Mouse (Mus musculus): ENCODE data around the gene Olfr127. TPM values are rescaled to one million over a fixed set of nuclear protein-coding genes. Genes with fewer than 3 reads are reported as not detected.

Olfr127 gene
- total and polyA plus RNA-seq, 3 experiments = 0.11 TPM; not detected in 2

DNA sequence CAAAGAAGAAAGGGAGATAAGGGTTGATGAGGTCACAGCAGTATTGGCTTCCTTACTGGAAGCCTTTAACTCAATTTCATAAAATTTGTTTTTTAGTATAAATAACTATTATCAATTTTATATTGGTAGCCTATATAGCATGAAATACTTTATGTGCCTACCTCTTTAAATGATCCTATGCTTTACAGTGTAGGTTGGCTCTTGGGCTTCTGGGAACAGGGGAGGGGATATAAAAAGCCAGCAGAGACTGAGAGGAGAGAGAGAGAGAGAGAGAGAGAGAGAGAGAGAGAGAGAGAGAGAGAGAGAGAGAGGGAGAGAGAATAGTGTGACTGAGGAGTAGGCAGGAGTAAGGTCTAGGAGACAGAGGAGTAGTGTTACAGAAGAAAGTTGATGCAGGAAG, 20.0 kb downstream of the Olfr127 start, which contains the start of gene Olfr128:
Gene Olfr128, plus strand, starts transcription at position 301 of the 400 bp plus-strand sequence.
- Histone ChIP-seq H3K27me3 (ENCODE audit: control insufficient read depth in 1 of 2, insufficient read depth in 2 of 2, low read length in 2 of 2) (no peaks in the 10 kb centered on the region), H3K79me2 (ENCODE audit: control insufficient read depth, insufficient read depth, low read length, poor library complexity) (no peaks in the 10 kb centered on the region), H3K27ac (ENCODE audit: control insufficient read depth, low read depth, low read length) (no peak within 1 kb of the TSS), H3K9me3 (replicated peaks; ENCODE audit: insufficient read depth, low read length) (no peaks in the 10 kb centered on the region), H3K4me1 (ENCODE audit: control insufficient read depth in 1 of 2, insufficient read depth in 2 of 2, low read length in 2 of 2) (no peaks in the 10 kb centered on the region), H3K9ac (ENCODE audit: control insufficient read depth, low read depth, low read length, poor library complexity, severe bottlenecking) (no peak within 1 kb of the TSS), H3K4me3 (ENCODE audit: control insufficient read depth in 1 of 2, insufficient read depth in 1 of 2, low read depth in 2 of 2, low read length in 2 of 2) (no peak within 1 kb of the TSS), H3K36me3 (ENCODE audit: control insufficient read depth in 1 of 2, insufficient read depth in 2 of 2, low read length in 2 of 2) (no peaks in the 10 kb centered on the region; a peak in 1 of 4 replicates)
- no peak for DNase-seq (ENCODE audit: low read depth, low spot score)
- TF ChIP-seq POLR2A (IDR thresholded peaks at IDR 0.05; ENCODE audit: control insufficient read depth in 1 of 2, insufficient read depth in 1 of 2, low read depth in 1 of 2, low read length in 2 of 2, poor library complexity in 1 of 2) (no peak), USF2 (IDR thresholded peaks at IDR 0.05; ENCODE audit: borderline replicate concordance in 1 of 2, insufficient read depth in 1 of 2, low read depth in 1 of 2, low read length in 2 of 2) (no peak), SMC3 (IDR thresholded peaks at IDR 0.05; ENCODE audit: low read depth, low read length) (no peak), EP300 (IDR thresholded peaks at IDR 0.05; ENCODE audit: low read depth in 1 of 2, low read length in 2 of 2) (no peak), MYC (IDR thresholded peaks at IDR 0.05; ENCODE audit: low read depth, low read length) (no peak), MXI1 (IDR thresholded peaks at IDR 0.05; ENCODE audit: low read depth, low read length) (no peak), TCF12 (IDR thresholded peaks at IDR 0.05; ENCODE audit: low read depth, low read length) (no peak), SIN3A (IDR thresholded peaks at IDR 0.05; ENCODE audit: low read length) (no peak), ZKSCAN1 (IDR thresholded peaks at IDR 0.05; ENCODE audit: low read depth, low read length) (no peak), KAT2A (conservative IDR thresholded peaks at IDR 0.05; ENCODE audit: low read depth, low read length) (no peak), CTCF (IDR thresholded peaks at IDR 0.05 in 2 of 3, conservative IDR thresholded peaks at IDR 0.05 in 1 of 3; ENCODE audit: control insufficient read depth in 1 of 3, insufficient read depth in 1 of 3, low read depth in 2 of 3, low read length in 3 of 3, poor library complexity in 1 of 3, severe bottlenecking in 1 of 3) (no peak), CHD2 (IDR thresholded peaks at IDR 0.05; ENCODE audit: low read length) (no peak), HCFC1 (IDR thresholded peaks at IDR 0.05; ENCODE audit: low read depth, low read length) (no peak)

DNA sequence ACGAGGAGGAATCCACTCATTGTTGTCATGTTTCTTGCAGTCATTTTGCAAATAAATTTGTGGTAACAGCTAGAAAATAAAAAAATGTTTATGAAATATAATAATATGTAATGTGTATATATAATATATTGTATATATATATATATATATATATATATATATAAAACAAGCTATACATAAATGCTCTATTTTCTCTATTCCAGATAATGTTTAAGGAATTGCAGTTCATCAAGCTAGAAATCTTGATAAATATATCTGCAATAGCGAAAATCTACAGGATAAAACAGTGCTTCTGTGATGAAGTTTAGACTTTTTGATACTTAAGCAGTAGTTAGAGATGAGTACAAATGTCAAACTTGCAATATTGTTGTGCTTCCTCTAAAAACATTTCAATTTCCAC, 52.7 kb downstream of the Olfr127 start, which contains the start of gene Olfr761:
Gene Olfr761, minus strand, starts transcription at position 101 of the 400 bp plus-strand sequence.
- Histone ChIP-seq H3K9ac (ENCODE audit: control insufficient read depth, low read depth, low read length, poor library complexity, severe bottlenecking) (no peak within 1 kb of the TSS), H3K27me3 (ENCODE audit: control insufficient read depth in 1 of 2, insufficient read depth in 2 of 2, low read length in 2 of 2) (no peaks in the 10 kb centered on the region), H3K4me1 (ENCODE audit: control insufficient read depth in 1 of 2, insufficient read depth in 2 of 2, low read length in 2 of 2) (no peaks in the 10 kb centered on the region; a peak in 1 of 4 replicates), H3K79me2 (ENCODE audit: control insufficient read depth, insufficient read depth, low read length, poor library complexity) (no peaks in the 10 kb centered on the region), H3K4me3 (ENCODE audit: control insufficient read depth in 1 of 2, insufficient read depth in 1 of 2, low read depth in 2 of 2, low read length in 2 of 2) (no peak within 1 kb of the TSS), H3K9me3 (replicated peaks; ENCODE audit: insufficient read depth, low read length) (no peaks in the 10 kb centered on the region), H3K27ac (ENCODE audit: control insufficient read depth, low read depth, low read length) (no peak within 1 kb of the TSS), H3K36me3 (ENCODE audit: control insufficient read depth in 1 of 2, insufficient read depth in 2 of 2, low read length in 2 of 2) (no peaks in the 10 kb centered on the region)
- no peak for DNase-seq (ENCODE audit: low read depth, low spot score)
- TF ChIP-seq MEF2A (IDR thresholded peaks at IDR 0.05; ENCODE audit: extremely low read depth, insufficient replicate concordance, low read depth, low read length, poor library complexity, severe bottlenecking) (no peak), SIN3A (IDR thresholded peaks at IDR 0.05; ENCODE audit: low read length) (no peak), CTCF (IDR thresholded peaks at IDR 0.05 in 2 of 3, conservative IDR thresholded peaks at IDR 0.05 in 1 of 3; ENCODE audit: control insufficient read depth in 1 of 3, insufficient read depth in 1 of 3, low read depth in 2 of 3, low read length in 3 of 3, poor library complexity in 1 of 3, severe bottlenecking in 1 of 3) (no peak), USF1 (IDR thresholded peaks at IDR 0.05; ENCODE audit: low read depth, low read length) (no peak), NRF1 (IDR thresholded peaks at IDR 0.05; ENCODE audit: insufficient read depth, low read depth, low read length, poor library complexity, severe bottlenecking) (no peak), USF2 (IDR thresholded peaks at IDR 0.05; ENCODE audit: borderline replicate concordance in 1 of 2, insufficient read depth in 1 of 2, low read depth in 1 of 2, low read length in 2 of 2) (no peak), TBP (IDR thresholded peaks at IDR 0.05; ENCODE audit: low read depth, low read length) (no peak), ZNF384 (IDR thresholded peaks at IDR 0.05; ENCODE audit: low read depth, low read length) (no peak), ZC3H11A (IDR thresholded peaks at IDR 0.05; ENCODE audit: low read depth, low read length) (no peak), GABPA (IDR thresholded peaks at IDR 0.05; ENCODE audit: low read depth, low read length) (no peak)

Other genes with a start within 250 kb of the Olfr127 start
- not detected in 2 replicates for gene Olfr117, start 236.7 kb upstream of the Olfr127 start, total RNA-seq (2012; rRNA removed)
- under 1 TPM in 1 of 2 experiments, not detected in 1; 0.03 TPM for gene Olfr117, start 236.7 kb upstream of the Olfr127 start, polyA plus RNA-seq (2012; ENCODE audit: insufficient read depth in 1 of 2, insufficient read length in 2 of 2, low read depth in 1 of 2, low replicate concordance in 2 of 2, missing spikeins in 1 of 2)
- gene Olfr118, start 233.4 kb upstream of the Olfr127 start, total RNA-seq (2012; rRNA removed) = not detected in 2 replicates
- not detected for gene Olfr118, start 233.4 kb upstream of the Olfr127 start, polyA plus RNA-seq (2012; ENCODE audit: insufficient read depth in 1 of 2, insufficient read length in 2 of 2, low read depth in 1 of 2, low replicate concordance in 2 of 2, missing spikeins in 1 of 2)
- not detected in 2 replicates for gene Olfr119, start 203.9 kb upstream of the Olfr127 start, total RNA-seq (2012; rRNA removed)
- not detected for gene Olfr119, start 203.9 kb upstream of the Olfr127 start, polyA plus RNA-seq (2012; ENCODE audit: insufficient read depth in 1 of 2, insufficient read length in 2 of 2, low read depth in 1 of 2, low replicate concordance in 2 of 2, missing spikeins in 1 of 2)
- not detected in 2 replicates for gene Olfr120, start 178.6 kb upstream of the Olfr127 start, total RNA-seq (2012; rRNA removed)
- gene Olfr120, start 178.6 kb upstream of the Olfr127 start, polyA plus RNA-seq (2012; ENCODE audit: insufficient read depth in 1 of 2, insufficient read length in 2 of 2, low read depth in 1 of 2, low replicate concordance in 2 of 2, missing spikeins in 1 of 2) = not detected
- not detected in 2 replicates for gene Olfr121, start 151.6 kb upstream of the Olfr127 start, total RNA-seq (2012; rRNA removed)
- gene Olfr121, start 151.6 kb upstream of the Olfr127 start, polyA plus RNA-seq (2012; ENCODE audit: insufficient read depth in 1 of 2, insufficient read length in 2 of 2, low read depth in 1 of 2, low replicate concordance in 2 of 2, missing spikeins in 1 of 2) = not detected
- gene Olfr122, start 131.8 kb upstream of the Olfr127 start, total RNA-seq (2012; rRNA removed) = not detected in 2 replicates
- not detected for gene Olfr122, start 131.8 kb upstream of the Olfr127 start, polyA plus RNA-seq (2012; ENCODE audit: insufficient read depth in 1 of 2, insufficient read length in 2 of 2, low read depth in 1 of 2, low replicate concordance in 2 of 2, missing spikeins in 1 of 2)
- gene Olfr123, start 106.9 kb upstream of the Olfr127 start, total RNA-seq (2012; rRNA removed) = not detected in 2 replicates
- gene Olfr123, start 106.9 kb upstream of the Olfr127 start, polyA plus RNA-seq (2012; ENCODE audit: insufficient read depth in 1 of 2, insufficient read length in 2 of 2, low read depth in 1 of 2, low replicate concordance in 2 of 2, missing spikeins in 1 of 2) = not detected
- not detected in 2 replicates for gene Olfr124, start 100.5 kb upstream of the Olfr127 start, total RNA-seq (2012; rRNA removed)
- gene Olfr124, start 100.5 kb upstream of the Olfr127 start, polyA plus RNA-seq (2012; ENCODE audit: insufficient read depth in 1 of 2, insufficient read length in 2 of 2, low read depth in 1 of 2, low replicate concordance in 2 of 2, missing spikeins in 1 of 2) = not detected
- not detected in 2 replicates for gene Olfr125, start 67.5 kb upstream of the Olfr127 start, total RNA-seq (2012; rRNA removed)
- not detected for gene Olfr125, start 67.5 kb upstream of the Olfr127 start, polyA plus RNA-seq (2012; ENCODE audit: insufficient read depth in 1 of 2, insufficient read length in 2 of 2, low read depth in 1 of 2, low replicate concordance in 2 of 2, missing spikeins in 1 of 2)
- not detected in 2 replicates for gene Olfr126, start 53.0 kb upstream of the Olfr127 start, total RNA-seq (2012; rRNA removed)
- gene Olfr126, start 53.0 kb upstream of the Olfr127 start, polyA plus RNA-seq (2012; ENCODE audit: insufficient read depth in 1 of 2, insufficient read length in 2 of 2, low read depth in 1 of 2, low replicate concordance in 2 of 2, missing spikeins in 1 of 2) = not detected
- not detected in 2 replicates for gene Olfr128, start 20.1 kb downstream of the Olfr127 start, total RNA-seq (2012; rRNA removed)
- gene Olfr128, start 20.1 kb downstream of the Olfr127 start, polyA plus RNA-seq (2012; ENCODE audit: insufficient read depth in 1 of 2, insufficient read length in 2 of 2, low read depth in 1 of 2, low replicate concordance in 2 of 2, missing spikeins in 1 of 2) = not detected
- gene Olfr761, start 52.6 kb downstream of the Olfr127 start, total RNA-seq (2012; rRNA removed) = not detected in 2 replicates
- not detected for gene Olfr761, start 52.6 kb downstream of the Olfr127 start, polyA plus RNA-seq (2012; ENCODE audit: insufficient read depth in 1 of 2, insufficient read length in 2 of 2, low read depth in 1 of 2, low replicate concordance in 2 of 2, missing spikeins in 1 of 2)
- not detected in 2 replicates for gene Olfr129, start 159.6 kb downstream of the Olfr127 start, total RNA-seq (2012; rRNA removed)
- gene Olfr129, start 159.6 kb downstream of the Olfr127 start, polyA plus RNA-seq (2012; ENCODE audit: insufficient read depth in 1 of 2, insufficient read length in 2 of 2, low read depth in 1 of 2, low replicate concordance in 2 of 2, missing spikeins in 1 of 2) = not detected
- not detected in 2 replicates for gene Olfr130, start 163.5 kb downstream of the Olfr127 start, total RNA-seq (2012; rRNA removed)
- not detected for gene Olfr130, start 163.5 kb downstream of the Olfr127 start, polyA plus RNA-seq (2012; ENCODE audit: insufficient read depth in 1 of 2, insufficient read length in 2 of 2, low read depth in 1 of 2, low replicate concordance in 2 of 2, missing spikeins in 1 of 2)
- gene Olfr131, start 188.3 kb downstream of the Olfr127 start, total RNA-seq (2012; rRNA removed) = not detected in 2 replicates
- gene Olfr131, start 188.3 kb downstream of the Olfr127 start, polyA plus RNA-seq (2012; ENCODE audit: insufficient read depth in 1 of 2, insufficient read length in 2 of 2, low read depth in 1 of 2, low replicate concordance in 2 of 2, missing spikeins in 1 of 2) = not detected
- not detected in 2 replicates for gene Olfr132, start 234.1 kb downstream of the Olfr127 start, total RNA-seq (2012; rRNA removed)
- gene Olfr132, start 234.1 kb downstream of the Olfr127 start, polyA plus RNA-seq (2012; ENCODE audit: insufficient read depth in 1 of 2, insufficient read length in 2 of 2, low read depth in 1 of 2, low replicate concordance in 2 of 2, missing spikeins in 1 of 2) = not detected
- gene Olfr133, start 244.8 kb downstream of the Olfr127 start, total RNA-seq (2012; rRNA removed) = not detected in 2 replicates
- gene Olfr133, start 244.8 kb downstream of the Olfr127 start, polyA plus RNA-seq (2012; ENCODE audit: insufficient read depth in 1 of 2, insufficient read length in 2 of 2, low read depth in 1 of 2, low replicate concordance in 2 of 2, missing spikeins in 1 of 2) = not detected

Measured in MEL (cell line).